Mouse (Mus musculus) frontal cortex, adult (tissue): ENCODE measurements around the gene Ocrl.

ENCODE experiments used
- ATAC-seq: cut with Nextera tagmentation; 2 replicates; pipeline ENCODE4 v1.9.2; 2017; ENCODE audit warnings: mild to moderate bottlenecking, moderate library complexity, mixed read lengths; ENCODE audit not compliant: low TSS enrichment

Gene Ocrl

GRCm38 (mm10) chrX:47912306-47912792 is at the start of gene Ocrl:
Gene Ocrl (plus strand): TSS chrX:47912387.
- ATAC-seq = peak; percentile 95

DNA sequence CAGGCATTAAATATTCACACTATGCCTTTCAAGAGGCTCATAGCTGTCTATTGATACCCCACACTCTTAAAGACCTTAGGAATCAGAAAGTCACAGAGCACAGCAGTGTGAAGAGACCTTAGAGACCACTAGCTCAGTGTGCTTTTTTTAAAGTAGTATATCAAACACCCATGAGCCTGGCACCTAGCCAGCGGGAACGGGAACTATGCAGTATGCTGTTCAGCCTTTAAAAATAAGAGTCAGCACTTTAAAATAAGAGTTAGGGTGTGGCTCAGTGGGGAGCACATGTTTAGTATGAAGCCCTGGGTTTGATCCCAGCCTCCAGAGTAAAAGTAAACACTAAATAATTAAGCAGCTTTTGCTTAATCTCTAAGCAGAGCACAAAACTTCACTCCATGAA is 32.1 kb upstream of the Ocrl start:
- ATAC-seq = no peak

- ATAC-seq = no peak
These were observed 29.4 kb upstream of the Ocrl start for GRCm38 (mm10) chrX:47882813-47883212.

GRCm38 (mm10) chrX:47887401-47887800 is 24.8 kb upstream of the Ocrl start:
- ATAC-seq = no peak

DNA sequence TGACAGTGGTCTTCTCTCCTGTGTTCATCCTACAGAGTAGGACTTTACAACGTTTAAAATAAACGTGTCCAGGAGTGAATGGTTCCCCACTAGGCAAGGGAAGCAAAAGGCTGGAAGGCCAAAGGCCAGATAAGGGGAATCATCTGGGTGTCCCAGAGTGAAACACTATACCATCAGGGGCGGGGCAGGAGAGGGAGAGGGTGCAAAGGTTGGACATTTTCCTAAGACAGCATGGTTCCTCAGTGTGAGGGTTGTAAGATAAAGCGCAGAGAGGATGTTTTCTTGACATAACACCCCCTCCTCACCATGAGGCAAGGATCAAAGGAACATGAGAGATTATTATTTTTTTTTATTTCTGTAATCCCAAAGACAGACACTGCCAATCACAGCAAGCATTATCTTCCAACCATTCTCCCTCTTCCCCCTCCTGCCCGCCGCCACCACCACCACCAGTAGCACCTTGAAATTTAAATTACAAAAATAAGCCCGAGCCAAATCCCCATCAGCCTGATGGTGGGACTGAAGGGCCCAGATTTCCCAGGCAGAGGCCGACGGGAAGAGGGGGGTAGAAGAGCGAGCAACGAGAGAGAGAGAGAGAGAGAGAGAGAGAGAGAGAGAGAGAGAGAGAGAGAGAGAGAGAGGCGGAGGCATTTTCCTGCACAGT is 20.8 kb upstream of the Ocrl start:
- ATAC-seq = peak; percentile 27; the same call in 1 of the 2 replicates

GRCm38 (mm10) chrX:47891907-47892430 is 20.2 kb upstream of the Ocrl start:
- ATAC-seq = peak; percentile 75

DNA sequence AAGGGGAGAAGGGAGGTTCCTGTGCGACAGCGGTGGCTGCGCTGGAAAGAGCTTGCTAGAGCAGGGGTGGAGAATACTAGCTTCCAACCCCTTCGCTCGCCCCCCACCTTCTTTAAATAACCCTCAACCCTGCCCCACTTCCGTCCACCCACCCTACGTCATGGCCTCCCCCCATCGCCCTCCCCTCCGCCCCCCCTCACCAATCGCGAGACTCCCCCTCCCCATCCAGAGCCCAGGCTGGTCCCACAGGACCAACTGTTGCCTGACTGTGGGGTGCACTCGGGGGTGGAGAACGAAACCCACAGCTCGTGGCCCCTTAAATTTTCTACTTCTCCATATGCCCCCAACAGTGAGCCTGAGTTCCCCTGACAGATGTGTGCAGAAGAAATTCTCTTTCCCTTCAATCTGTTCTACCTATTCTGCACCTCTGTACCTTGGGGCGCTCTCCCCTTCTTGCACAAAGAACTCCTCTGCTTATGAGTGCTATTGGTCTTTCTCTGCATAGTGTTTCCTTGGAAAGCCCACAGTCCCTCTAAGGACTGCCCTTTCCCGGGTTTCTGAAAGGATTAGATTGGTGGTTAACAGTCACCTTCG is 19.7 kb upstream of the Ocrl start, which contains the start of gene Smarca1:
Gene Smarca1 (minus strand): TSS at position 544 of the 594 bp plus-strand sequence.
- ATAC-seq = peak; percentile 36

DNA sequence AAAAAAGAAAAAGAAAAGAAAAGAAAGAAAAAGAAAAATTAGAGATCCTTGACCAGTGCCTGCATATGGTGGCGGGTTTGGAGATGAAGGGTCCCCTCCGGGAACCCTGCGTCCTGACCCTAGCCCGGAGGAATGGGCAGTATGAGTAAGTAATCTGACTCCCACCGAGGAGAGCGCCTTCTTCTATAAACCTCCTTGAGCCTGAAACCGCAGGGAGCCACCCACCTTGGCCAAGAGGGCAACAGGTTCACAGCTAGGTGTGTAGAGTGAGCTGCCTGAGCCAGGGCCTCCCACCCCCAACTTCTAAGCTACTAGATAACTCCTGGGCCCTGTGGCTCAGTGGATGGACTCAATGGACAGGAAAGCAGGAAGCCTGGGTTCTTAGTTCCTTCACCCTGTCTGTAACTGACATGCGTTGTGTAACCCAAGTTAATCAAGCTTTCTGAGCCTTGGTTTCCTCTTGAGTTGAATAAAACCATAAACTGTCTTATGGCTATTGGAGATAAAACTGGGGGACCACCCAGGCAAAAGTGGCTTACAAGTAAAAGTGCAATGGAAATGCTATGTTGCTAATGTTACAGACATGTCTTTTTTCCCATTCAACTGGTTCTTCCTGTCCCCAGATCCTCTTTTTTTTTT is 836 bp downstream of the Ocrl start:
- ATAC-seq = no peak

- no peak for ATAC-seq
These were observed 1.4 kb downstream of the Ocrl start for GRCm38 (mm10) chrX:47913543-47913938.

DNA sequence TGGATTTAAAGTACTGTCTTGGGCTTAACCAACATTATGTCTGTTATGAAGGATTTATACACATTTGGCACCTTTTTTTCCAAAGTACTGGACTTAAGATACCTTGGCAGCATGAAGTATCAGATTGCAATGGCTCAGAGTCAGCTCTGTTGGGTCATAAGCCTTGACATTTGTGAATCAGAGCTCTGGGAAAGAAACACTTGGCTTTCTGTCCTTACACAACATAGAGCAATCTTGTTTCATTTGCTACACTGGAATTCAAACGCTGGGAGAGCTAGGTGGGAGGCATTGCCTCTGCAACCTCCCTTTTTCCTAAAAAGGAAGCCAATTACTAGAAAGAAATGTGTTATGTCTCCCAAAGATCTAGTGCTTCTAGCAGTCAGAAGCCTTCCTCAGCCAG is 4.6 kb downstream of the Ocrl start:
- peak; percentile 50 for ATAC-seq

- ATAC-seq = no peak
These were observed 8.4 kb downstream of the Ocrl start for GRCm38 (mm10) chrX:47920541-47920940.

DNA sequence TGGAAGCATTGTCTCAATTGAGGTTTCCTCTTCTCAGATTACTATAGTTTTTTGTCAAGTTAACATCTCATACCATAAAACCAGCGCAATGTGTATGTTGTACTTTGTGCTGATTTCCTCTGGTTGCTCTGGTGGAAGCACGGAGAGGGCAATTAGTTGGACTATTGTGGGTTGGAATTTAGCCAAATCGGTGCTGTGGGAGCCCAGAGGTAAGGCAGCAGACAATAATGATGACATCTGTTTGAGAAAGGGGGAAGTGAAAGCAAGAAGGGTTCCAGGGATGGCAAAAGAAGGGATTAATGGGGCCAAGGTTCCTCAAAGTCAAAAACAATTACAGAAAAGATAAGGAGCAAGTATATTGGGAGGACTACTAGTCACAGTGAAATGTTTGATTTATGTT is 15.8 kb downstream of the Ocrl start:
- no peak for ATAC-seq

DNA sequence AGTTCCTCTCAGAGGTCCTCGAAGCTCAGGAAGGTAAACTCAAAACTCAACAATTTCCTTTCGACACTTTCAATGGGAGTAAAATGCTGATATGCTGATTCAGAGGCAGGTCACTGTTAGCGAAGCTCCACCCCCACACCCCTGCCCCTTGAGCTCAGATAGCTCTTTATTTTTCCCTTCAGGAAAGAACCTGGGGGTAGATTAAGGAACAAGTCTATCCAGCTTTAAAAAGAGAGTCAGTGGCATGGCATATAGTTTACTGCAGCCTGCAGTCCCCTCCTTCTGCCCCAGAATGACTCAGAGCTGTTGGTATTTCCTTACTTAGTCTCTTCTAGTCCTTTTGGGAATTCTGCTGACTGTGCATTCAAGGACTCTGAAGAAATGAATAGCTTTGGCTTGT is 18.3 kb downstream of the Ocrl start:
- ATAC-seq = 0 out of 2 replicates have a peak, but pooled peaks have one; percentile 47

- no peak for ATAC-seq
These were observed 22.2 kb downstream of the Ocrl start for GRCm38 (mm10) chrX:47934352-47934751.

DNA sequence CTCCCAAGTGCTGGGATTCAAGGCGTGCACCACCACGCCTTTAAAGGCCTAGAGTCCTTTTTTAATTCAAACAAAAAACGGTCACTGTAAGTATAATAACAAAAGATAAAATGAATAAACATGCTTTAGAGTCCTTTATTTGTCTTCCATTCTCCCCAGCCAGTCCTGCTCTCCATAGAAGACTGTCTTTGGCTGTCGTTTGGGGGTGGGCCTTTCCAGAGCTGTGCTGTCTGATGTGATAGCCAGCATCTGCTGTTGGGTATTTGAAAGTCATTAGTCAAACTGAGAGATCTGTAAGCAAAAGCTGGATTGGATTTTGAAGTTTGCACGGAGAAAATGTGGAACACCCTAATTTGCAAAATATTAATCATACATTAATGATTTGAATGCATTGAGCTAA is 24.7 kb downstream of the Ocrl start:
- no peak for ATAC-seq

DNA sequence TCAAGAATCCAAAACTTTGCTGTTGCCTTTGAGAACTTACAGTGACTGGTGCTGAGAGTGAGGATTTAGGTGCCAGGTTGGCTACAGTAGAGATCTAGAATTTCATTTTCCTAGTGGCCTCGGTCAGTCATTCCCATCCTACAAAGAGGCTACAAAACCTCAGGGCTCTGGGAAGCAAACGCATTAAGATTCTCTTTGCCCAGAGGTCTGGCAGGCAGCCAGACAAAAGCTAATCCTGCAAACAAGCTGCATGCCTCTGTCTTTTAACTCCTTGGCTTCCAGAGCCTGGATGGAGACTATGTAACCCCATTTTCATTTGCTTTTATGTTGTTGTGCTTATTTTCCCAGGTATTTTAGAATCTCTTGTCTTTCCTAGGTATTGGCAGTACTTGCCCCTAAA is 25.6 kb downstream of the Ocrl start:
- no peak for ATAC-seq

DNA sequence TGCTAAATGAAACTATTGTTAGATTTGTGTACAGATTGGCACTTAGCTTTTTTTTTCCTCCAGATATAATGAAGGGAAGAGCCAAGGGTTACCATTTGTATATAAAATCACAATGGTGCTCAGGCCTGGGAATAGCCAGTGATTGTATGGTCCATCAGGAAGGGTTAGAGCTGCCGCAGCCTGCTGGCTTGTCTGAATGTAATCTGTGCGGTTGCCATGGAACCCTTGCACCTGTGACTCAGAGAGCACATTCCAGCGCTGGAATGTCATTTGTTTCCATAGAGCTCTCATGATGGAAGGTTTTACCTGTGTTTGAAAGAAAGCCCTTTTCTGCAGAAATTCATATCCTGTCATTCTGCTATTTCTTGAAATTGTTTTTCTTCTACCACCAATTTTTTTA is 37.5 kb downstream of the Ocrl start:
- ATAC-seq = no peak

DNA sequence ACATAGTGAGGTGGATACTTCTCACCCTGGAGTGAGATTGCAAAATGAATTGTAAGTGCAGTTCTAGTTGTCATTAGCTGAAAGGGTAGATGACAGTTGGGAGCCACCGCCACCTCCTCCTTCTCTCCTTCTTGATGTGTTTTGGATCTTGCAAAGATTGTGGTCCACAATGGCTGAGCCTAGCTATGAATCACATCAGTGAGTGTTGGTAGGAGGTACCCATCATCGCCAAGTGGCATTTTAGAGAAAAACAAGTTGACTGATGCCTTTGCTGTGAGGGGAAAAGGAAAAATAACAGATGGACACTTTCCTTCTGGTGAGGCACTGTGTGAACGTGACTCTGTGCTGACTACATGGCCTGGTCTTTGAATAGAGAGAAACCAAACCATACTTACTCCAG is 50.4 kb downstream of the Ocrl start:
- ATAC-seq = peak; percentile 57

GRCm38 (mm10) chrX:47970371-47970770 is 58.2 kb downstream of the Ocrl start:
- peak; percentile 98 for ATAC-seq

GRCm38 (mm10) chrX:47970864-47971263 is 58.7 kb downstream of the Ocrl start:
- no peak for ATAC-seq

DNA sequence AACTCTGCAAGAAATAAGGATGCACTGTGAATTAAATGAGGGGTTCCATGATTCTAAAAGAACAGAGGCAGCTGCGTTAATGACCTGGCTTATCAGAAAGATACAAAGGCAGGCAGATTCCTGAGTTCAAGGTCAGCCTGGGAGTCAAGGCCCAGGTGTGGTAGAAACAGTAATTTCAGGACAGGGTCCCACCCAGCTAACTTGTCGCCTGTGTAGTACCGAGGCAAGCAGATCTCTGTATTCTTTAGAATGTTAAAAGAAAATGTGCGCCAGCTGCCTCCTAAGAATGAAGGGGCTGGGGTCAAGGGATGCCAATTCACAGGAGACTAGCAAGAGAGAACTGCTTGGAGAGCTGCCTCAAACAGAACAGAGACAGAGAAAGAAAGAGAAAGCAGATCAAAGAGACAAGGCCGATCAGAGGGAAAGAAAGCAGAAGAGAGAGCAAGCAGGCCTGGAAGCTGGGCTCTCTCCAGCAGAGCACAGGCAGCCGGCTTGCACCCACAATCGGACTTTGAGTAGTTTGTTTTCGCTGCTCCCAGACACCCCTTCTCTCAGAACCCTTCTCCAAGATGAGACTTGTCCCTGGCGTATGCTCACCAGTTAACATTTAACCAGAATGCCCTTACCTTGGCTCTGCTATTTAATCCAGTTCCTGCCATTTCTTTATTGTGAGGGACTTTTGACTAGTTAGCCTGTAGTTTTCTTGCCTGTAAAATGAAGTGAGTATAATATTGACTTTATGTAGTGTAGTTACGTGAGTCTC is 59.4 kb downstream of the Ocrl start:
- ATAC-seq = no peak

GRCm38 (mm10) chrX:47976551-47976950 is 64.4 kb downstream of the Ocrl start:
- peak; percentile 96 for ATAC-seq
